Mouse (Mus musculus): ENCODE results near the gene Hoxb5. TPM values are rescaled to one million over a fixed set of nuclear protein-coding genes. Genes with fewer than 3 reads are reported as not detected.
A peak's percentile ranks its signal among the peaks of the same experiment; 100 is the strongest.

Hoxb5 gene
- total and polyA plus RNA-seq, 3 experiments: 0.18 to 0.23 TPM; not detected in 1

GRCm38 (mm10) chr11:96316696-96317607, 13.8 kb downstream of the Hoxb5 start:
- Histone ChIP-seq H3K4me1 (ENCODE audit: control insufficient read depth, insufficient read depth, low read length) (no peaks in the 10 kb centered on the region), H3K27me3 (ENCODE audit: control insufficient read depth, insufficient read depth, low read length) (peaks cover 15% of the 10 kb centered on the region), H3K4me3 (no peak overlapping the region), H3K9ac (ENCODE audit: low read depth, low read length) (no peak overlapping the region), H3K27ac (no peak overlapping the region), H3K36me3 (ENCODE audit: control insufficient read depth, insufficient read depth, low read length) (no peaks in the 10 kb centered on the region), H3K79me2 (replicated peaks; ENCODE audit: control insufficient read depth, insufficient read depth, low read length) (no peaks in the 10 kb centered on the region)
- 22% methylated on average over 18 of the region's 18 CpGs for WGBS
- TF ChIP-seq EP300 (IDR thresholded peaks at IDR 0.05; ENCODE audit: insufficient read depth, low read depth, low read length) (no peak), CTCF (IDR thresholded peaks at IDR 0.05) (no peak), POLR2A (IDR thresholded peaks at IDR 0.05; ENCODE audit: insufficient read depth, low read depth, low read length) (no peak)
- DNase-seq: no peak
- intact Hi-C loops (cut with DNase I): no loop called here

GRCm38 (mm10) chr11:96317608-96318367, 14.7 kb downstream of the Hoxb5 start, which contains the start of gene Hoxb4:
TSS of gene Hoxb4 (plus strand) at chr11:96318267.
- H3K79me2 ChIP-seq (replicated peaks; ENCODE audit: control insufficient read depth, insufficient read depth, low read length): no peaks in the 10 kb centered on the region
- WGBS: 13% methylated on average over 28 of the region's 28 CpGs
- TF ChIP-seq EP300 (IDR thresholded peaks at IDR 0.05; ENCODE audit: insufficient read depth, low read depth, low read length) (no peak), CTCF (IDR thresholded peaks at IDR 0.05) (no peak), POLR2A (IDR thresholded peaks at IDR 0.05; ENCODE audit: insufficient read depth, low read depth, low read length) (no peak)
- peaks cover 15% of the 10 kb centered on the region for H3K27me3 ChIP-seq (ENCODE audit: control insufficient read depth, insufficient read depth, low read length)
- no peak for DNase-seq
- no peaks in the 10 kb centered on the region for H3K4me1 ChIP-seq (ENCODE audit: control insufficient read depth, insufficient read depth, low read length)
- intact Hi-C loops (cut with DNase I): no loop called here
- H3K4me3 ChIP-seq: peak within 1 kb of the TSS; percentile 51
- no peaks in the 10 kb centered on the region for H3K36me3 ChIP-seq (ENCODE audit: control insufficient read depth, insufficient read depth, low read length)
- peak within 1 kb of the TSS; percentile 49 for H3K9ac ChIP-seq (ENCODE audit: low read depth, low read length)
- peak within 1 kb of the TSS; percentile 74 for H3K27ac ChIP-seq

- Histone ChIP-seq H3K79me2 (replicated peaks; ENCODE audit: control insufficient read depth, insufficient read depth, low read length) (no peaks in the 10 kb centered on the region), H3K4me1 (ENCODE audit: control insufficient read depth, insufficient read depth, low read length) (no peaks in the 10 kb centered on the region), H3K27ac (peak overlapping the region; percentile 74), H3K27me3 (ENCODE audit: control insufficient read depth, insufficient read depth, low read length) (peaks cover 15% of the 10 kb centered on the region), H3K9ac (ENCODE audit: low read depth, low read length) (peak overlapping the region; percentile 49), H3K36me3 (ENCODE audit: control insufficient read depth, insufficient read depth, low read length) (no peaks in the 10 kb centered on the region), H3K4me3 (peak overlapping the region; percentile 51)
- TF ChIP-seq POLR2A (IDR thresholded peaks at IDR 0.05; ENCODE audit: insufficient read depth, low read depth, low read length): peak; percentile 42; the same call in 1 of the 2 replicates
- no peak for TF ChIP-seq EP300 (IDR thresholded peaks at IDR 0.05; ENCODE audit: insufficient read depth, low read depth, low read length)
- TF ChIP-seq CTCF (IDR thresholded peaks at IDR 0.05): no peak
- intact Hi-C loops (cut with DNase I): no loop called here
- DNase-seq: peak; percentile 56 to 73
- 2% methylated on average over 40 of the region's 45 CpGs for WGBS
Observed at GRCm38 (mm10) chr11:96318368-96319070, 15.4 kb downstream of the Hoxb5 start.

GRCm38 (mm10) chr11:96319071-96319902, 16.2 kb downstream of the Hoxb5 start:
- Histone ChIP-seq H3K4me3 (peak overlapping the region; percentile 51), H3K27ac (peak overlapping the region; percentile 74), H3K36me3 (ENCODE audit: control insufficient read depth, insufficient read depth, low read length) (no peaks in the 10 kb centered on the region), H3K27me3 (ENCODE audit: control insufficient read depth, insufficient read depth, low read length) (peaks cover 17% of the 10 kb centered on the region), H3K4me1 (ENCODE audit: control insufficient read depth, insufficient read depth, low read length) (no peaks in the 10 kb centered on the region), H3K79me2 (replicated peaks; ENCODE audit: control insufficient read depth, insufficient read depth, low read length) (no peaks in the 10 kb centered on the region), H3K9ac (ENCODE audit: low read depth, low read length) (peak overlapping the region; percentile 49)
- intact Hi-C loops (cut with DNase I): no loop called here
- WGBS: 2% methylated on average over 33 of the region's 34 CpGs
- peak in 1 of 2 experiments; percentile 25 for DNase-seq
- TF ChIP-seq CTCF (IDR thresholded peaks at IDR 0.05) (no peak), EP300 (IDR thresholded peaks at IDR 0.05; ENCODE audit: insufficient read depth, low read depth, low read length) (no peak), POLR2A (IDR thresholded peaks at IDR 0.05; ENCODE audit: insufficient read depth, low read depth, low read length) (0 out of 2 replicates have a peak, but pooled peaks have one; percentile 20)

- 5% methylated on average over 29 of the region's 29 CpGs for WGBS
- TF ChIP-seq POLR2A (IDR thresholded peaks at IDR 0.05; ENCODE audit: insufficient read depth, low read depth, low read length): no peak
- no peak for TF ChIP-seq EP300 (IDR thresholded peaks at IDR 0.05; ENCODE audit: insufficient read depth, low read depth, low read length)
- TF ChIP-seq CTCF (IDR thresholded peaks at IDR 0.05): no peak
- Histone ChIP-seq H3K9ac (ENCODE audit: low read depth, low read length) (peak overlapping the region; percentile 52), H3K4me1 (ENCODE audit: control insufficient read depth, insufficient read depth, low read length) (no peaks in the 10 kb centered on the region), H3K27ac (no peak overlapping the region; the same call in 1 of the 2 replicates), H3K4me3 (peak overlapping the region; percentile 51), H3K79me2 (replicated peaks; ENCODE audit: control insufficient read depth, insufficient read depth, low read length) (no peaks in the 10 kb centered on the region), H3K36me3 (ENCODE audit: control insufficient read depth, insufficient read depth, low read length) (no peaks in the 10 kb centered on the region), H3K27me3 (ENCODE audit: control insufficient read depth, insufficient read depth, low read length) (peaks cover 17% of the 10 kb centered on the region)
- peak; percentile 20 to 31 for DNase-seq
- intact Hi-C loops (cut with DNase I): no loop called here
Observed at GRCm38 (mm10) chr11:96319910-96320309, 16.8 kb downstream of the Hoxb5 start.

All from heart, adult 2 months (tissue).